Mouse (Mus musculus) cerebellum, adult 2 months (tissue): ENCODE results near the gene Brinp1. TPM values are rescaled to one million over a fixed set of nuclear protein-coding genes. Genes with fewer than 3 reads are reported as not detected.

Experiments
- DNase-seq, 2 experiments: peaks; one replicate each; pipeline ENCODE4 v3.0.0; 2021
- H3K27ac ChIP-seq: fragments of 200-500 bp; 2 replicates; pipeline ENCODE4 v1.5.1; 2012; ENCODE audit warnings: low read length, control low read depth, inconsistent platforms; ENCODE audit not compliant: insufficient read depth
- H3K27me3 ChIP-seq: fragments of 200-500 bp; 2 replicates; pipeline ENCODE4 v1.6.1; 2012; ENCODE audit warnings: inconsistent platforms, mild to moderate bottlenecking, low read length, moderate library complexity; ENCODE audit not compliant: control insufficient read depth, insufficient read depth
- H3K4me1 ChIP-seq: fragments of 200-500 bp; 2 replicates; pipeline ENCODE4 v1.6.1; 2011; ENCODE audit warnings: low read length; ENCODE audit not compliant: control insufficient read depth, insufficient read depth
- H3K4me3 ChIP-seq: fragments of 200-500 bp; replicated peaks from 2 replicates; pipeline ENCODE3; 2011; ENCODE audit warnings: mild to moderate bottlenecking, low read depth, low read length, control low read depth; ENCODE audit not compliant: insufficient read depth
- CTCF ChIP-seq: fragments of 200-500 bp; IDR thresholded peaks from 2 replicates; pipeline ENCODE4 v1.5.1; 2011; ENCODE audit warnings: low read depth, mild to moderate bottlenecking, control low read depth, low read length, moderate library complexity, borderline replicate concordance; ENCODE audit not compliant: insufficient read depth
- POLR2A ChIP-seq: fragments of 200-500 bp; IDR thresholded peaks from 2 replicates; pipeline ENCODE4 v1.6.1; 2011; ENCODE audit warnings: low read length, control low read depth, borderline replicate concordance; ENCODE audit not compliant: insufficient read depth
- WGBS: fragments of 180-500 bp; shearing (Covaris S2); methylation state at CpG from one replicate; pipeline ENCODE4 v1.1.7; 2018; 5-methylcytosine and 5-hydroxymethylcytosine counted together
- polyA plus RNA-seq: library from polyadenylated mRNA; depleted of rRNA; stranded (reverse); fragments of >200 nt; gene quantifications from 2 replicates; pipeline ENCODE4 v1.2.3, GENCODE M21; 2012

Brinp1 gene
- polyA plus RNA-seq, 1 experiment, result 71.2 TPM

DNA sequence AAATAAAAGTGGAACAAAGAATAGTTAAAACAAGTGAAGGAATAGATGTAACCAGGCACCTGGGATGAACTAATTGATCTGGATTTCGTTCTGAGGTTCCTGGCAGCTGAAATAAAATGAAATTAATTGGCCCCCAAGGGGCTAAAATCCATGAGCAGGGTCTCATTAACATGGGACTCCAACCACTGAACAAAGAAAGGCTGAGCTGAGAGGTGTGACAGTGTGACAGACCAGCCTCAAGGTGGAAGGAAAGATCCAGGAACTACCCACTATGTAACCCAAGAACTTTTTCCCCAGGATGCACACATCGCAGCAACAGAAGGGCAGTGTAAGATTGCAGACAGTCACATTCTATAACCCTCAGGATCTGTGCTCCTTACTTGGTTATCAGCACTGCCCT, 28.1 kb downstream of the Brinp1 start:
- TF ChIP-seq POLR2A (no peak), CTCF (no peak)
- peaks cover 4% of the 10 kb centered on the region; the same call in 1 of the 2 replicates for H3K4me1 ChIP-seq
- 32% methylated on average over 2 of the region's 2 CpGs for WGBS
- DNase-seq, result no peak
- no peak overlapping the region for H3K4me3 ChIP-seq
- no peak overlapping the region for H3K27ac ChIP-seq
- H3K27me3 ChIP-seq, result no peaks in the 10 kb centered on the region

GRCm38 (mm10) chr4:68922944-68923343, 31.3 kb downstream of the Brinp1 start:
- Histone ChIP-seq H3K27me3 (no peaks in the 10 kb centered on the region), H3K27ac (no peak overlapping the region), H3K4me3 (no peak overlapping the region), H3K4me1 (no peaks in the 10 kb centered on the region; the same call in 1 of the 2 replicates)
- DNase-seq, result no peak
- TF ChIP-seq POLR2A (no peak), CTCF (no peak)
- WGBS, result 61% methylated on average over 1 of the region's 1 CpGs

- H3K27ac ChIP-seq, result no peak overlapping the region
- DNase-seq, result no peak
- TF ChIP-seq POLR2A (no peak), CTCF (no peak)
- H3K4me1 ChIP-seq, result no peaks in the 10 kb centered on the region; the same call in 1 of the 2 replicates
- H3K4me3 ChIP-seq, result no peak overlapping the region
- H3K27me3 ChIP-seq, result no peaks in the 10 kb centered on the region
- WGBS, result 74% methylated on average over 1 of the region's 1 CpGs
Observed at GRCm38 (mm10) chr4:68922504-68922903, 31.7 kb downstream of the Brinp1 start.

- H3K4me3 ChIP-seq, result no peak overlapping the region
- no peaks in the 10 kb centered on the region for H3K27me3 ChIP-seq
- peaks cover 2% of the 10 kb centered on the region; the same call in 1 of the 2 replicates for H3K4me1 ChIP-seq
- DNase-seq, result no peak
- H3K27ac ChIP-seq, result no peak overlapping the region
- 37% methylated on average over 3 of the region's 3 CpGs for WGBS
- TF ChIP-seq POLR2A (no peak), CTCF (no peak)
Observed at GRCm38 (mm10) chr4:68920127-68920526, 34.1 kb downstream of the Brinp1 start.

GRCm38 (mm10) chr4:68910942-68911341, 43.3 kb downstream of the Brinp1 start:
- no peaks in the 10 kb centered on the region for H3K27me3 ChIP-seq
- WGBS, result 23% methylated on average over 3 of the region's 3 CpGs
- no peak overlapping the region for H3K4me3 ChIP-seq
- DNase-seq, result no peak
- H3K27ac ChIP-seq, result peak overlapping the region; percentile 46; the same call in 1 of the 2 replicates
- peaks cover 24% of the 10 kb centered on the region for H3K4me1 ChIP-seq
- TF ChIP-seq POLR2A, result no peak
- no peak for TF ChIP-seq CTCF

- TF ChIP-seq CTCF (no peak), POLR2A (no peak)
- Histone ChIP-seq H3K27me3 (no peaks in the 10 kb centered on the region), H3K4me3 (peak overlapping the region; percentile 23), H3K4me1 (peaks cover 24% of the 10 kb centered on the region), H3K27ac (peak overlapping the region; percentile 33; the same call in 1 of the 2 replicates)
- WGBS, result 9% methylated on average over 11 of the region's 11 CpGs
- DNase-seq, result peak; percentile 24 to 43
Observed at GRCm38 (mm10) chr4:68906417-68907210, 47.6 kb downstream of the Brinp1 start.

DNA sequence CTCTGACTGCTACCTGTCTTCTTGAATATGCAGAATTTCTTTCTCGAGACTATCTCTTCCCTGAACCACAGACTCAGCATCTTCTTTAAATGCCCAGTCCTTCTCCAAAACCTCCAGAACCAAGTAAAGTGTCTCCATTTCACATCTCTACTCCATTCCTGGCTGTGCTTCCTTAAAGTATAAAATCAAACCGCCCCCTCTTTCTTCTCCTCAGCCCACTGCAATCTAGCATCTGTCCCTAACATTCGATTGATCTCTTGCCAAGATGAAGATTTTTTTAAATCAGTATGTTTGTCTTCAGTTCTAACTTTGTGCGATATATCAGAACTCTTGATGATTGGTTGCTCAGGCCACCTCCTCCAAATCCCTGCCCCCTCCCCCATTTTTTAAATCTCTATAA, 63.7 kb downstream of the Brinp1 start:
- Histone ChIP-seq H3K4me1 (peaks cover 5% of the 10 kb centered on the region; the same call in 1 of the 2 replicates), H3K27ac (no peak overlapping the region), H3K4me3 (no peak overlapping the region), H3K27me3 (no peaks in the 10 kb centered on the region)
- no peak for DNase-seq
- 51% methylated on average over 4 of the region's 4 CpGs for WGBS
- no peak for TF ChIP-seq CTCF
- TF ChIP-seq POLR2A, result no peak

DNA sequence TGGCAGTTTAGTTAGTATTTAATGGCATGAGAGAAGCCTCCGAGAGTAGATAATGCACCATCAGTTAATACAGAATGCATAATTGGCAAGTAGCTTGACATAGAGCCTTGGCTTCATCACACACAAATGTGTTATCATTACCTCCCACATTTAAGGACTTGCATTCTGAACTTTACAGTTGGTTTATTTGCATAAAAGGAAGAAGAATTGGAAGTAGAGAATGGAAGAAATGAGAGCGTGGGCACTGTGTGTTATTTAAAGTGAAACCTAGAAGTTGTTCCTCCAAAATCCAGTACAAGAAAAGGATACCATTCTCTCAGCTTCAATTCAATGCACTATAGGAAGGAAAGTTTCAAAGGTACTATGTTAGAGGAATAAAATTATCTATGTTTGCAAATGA, 67.9 kb downstream of the Brinp1 start:
- H3K27me3 ChIP-seq, result no peaks in the 10 kb centered on the region
- 67% methylated on average over 2 of the region's 2 CpGs for WGBS
- no peak overlapping the region for H3K4me3 ChIP-seq

More for the DNA sequence above, 67.9 kb downstream of the Brinp1 start:
- TF ChIP-seq POLR2A, result no peak
- TF ChIP-seq CTCF, result no peak
- H3K27ac ChIP-seq, result no peak overlapping the region
- H3K4me1 ChIP-seq, result peaks cover 5% of the 10 kb centered on the region; the same call in 1 of the 2 replicates
- DNase-seq, result no peak
